Mouse (Mus musculus): ENCODE measurements at regions not wholly inside any gene's neighbourhood (a gene's known extent, or its start where the extent isn't known, plus 50 kb on each side); places are given as distances from the start of the nearest gene placed in this dataset.
"Not testable (repeated sequence)": the region's sequence is repeated elsewhere in the genome, so short reads cannot be mapped to it uniquely, and the experiment has no call there.

DNA sequence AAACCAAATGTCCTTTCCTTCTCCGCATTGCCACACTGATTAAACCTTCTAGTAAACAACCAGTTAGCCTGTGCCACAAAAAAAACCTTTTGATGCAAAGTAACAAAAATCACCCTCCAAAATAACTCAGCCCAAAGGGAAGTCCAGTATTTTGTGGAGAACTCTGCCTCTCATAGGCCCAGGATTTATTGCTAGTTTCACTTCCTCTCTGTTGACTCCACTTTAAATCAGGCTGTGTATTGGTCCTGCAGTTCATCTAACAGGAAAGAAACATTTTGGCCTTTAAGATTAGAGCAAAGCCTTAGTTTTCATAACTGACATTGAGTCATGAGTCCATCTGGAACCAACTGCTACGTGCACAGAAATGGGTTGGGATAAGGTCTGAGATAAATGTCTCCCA, 168.4 kb downstream of the Ube2e3 start:
- H3K27ac ChIP-seq, result no peak overlapping the region
- ATAC-seq, result no peak
- H3K9me3 ChIP-seq (replicated peaks), result no peaks in the 10 kb centered on the region
- no peaks in the 10 kb centered on the region for H3K36me3 ChIP-seq (ENCODE audit: poor library complexity, severe bottlenecking)
- H3K27me3 ChIP-seq, result no peaks in the 10 kb centered on the region
- H3K9ac ChIP-seq, result no peak overlapping the region
- H3K4me2 ChIP-seq, result no peak overlapping the region
- no peak overlapping the region for H3K4me3 ChIP-seq
- H3K4me1 ChIP-seq, result peaks cover 9% of the 10 kb centered on the region
- WGBS, result 87% methylated on average over 2 of the region's 2 CpGs

GRCm38 (mm10) chr2:79038624-79039023, 170.7 kb downstream of the Ube2e3 start:
- H3K4me2 ChIP-seq, result no peak overlapping the region
- H3K36me3 ChIP-seq (ENCODE audit: poor library complexity, severe bottlenecking), result no peaks in the 10 kb centered on the region
- no peaks in the 10 kb centered on the region for H3K27me3 ChIP-seq
- H3K9ac ChIP-seq, result no peak overlapping the region
- peaks cover 9% of the 10 kb centered on the region for H3K4me1 ChIP-seq
- no peaks in the 10 kb centered on the region for H3K9me3 ChIP-seq (replicated peaks)
- peak; percentile 30; the same call in 1 of the 2 replicates for ATAC-seq
- no peak overlapping the region for H3K4me3 ChIP-seq
- H3K27ac ChIP-seq, result no peak overlapping the region
- 21% methylated on average over 5 of the region's 5 CpGs for WGBS

- H3K36me3 ChIP-seq (ENCODE audit: poor library complexity, severe bottlenecking); H3K27me3 ChIP-seq; H3K4me3 ChIP-seq; H3K9ac ChIP-seq; H3K27ac ChIP-seq; H3K9me3 ChIP-seq (replicated peaks); H3K4me2 ChIP-seq; ATAC-seq: not testable (repeated sequence)
- peaks cover 11% of the 10 kb centered on the region for H3K4me1 ChIP-seq
- 90% methylated on average over 3 of the region's 3 CpGs for WGBS
Measured at GRCm38 (mm10) chr2:79044804-79045203, 176.9 kb downstream of the Ube2e3 start.

DNA sequence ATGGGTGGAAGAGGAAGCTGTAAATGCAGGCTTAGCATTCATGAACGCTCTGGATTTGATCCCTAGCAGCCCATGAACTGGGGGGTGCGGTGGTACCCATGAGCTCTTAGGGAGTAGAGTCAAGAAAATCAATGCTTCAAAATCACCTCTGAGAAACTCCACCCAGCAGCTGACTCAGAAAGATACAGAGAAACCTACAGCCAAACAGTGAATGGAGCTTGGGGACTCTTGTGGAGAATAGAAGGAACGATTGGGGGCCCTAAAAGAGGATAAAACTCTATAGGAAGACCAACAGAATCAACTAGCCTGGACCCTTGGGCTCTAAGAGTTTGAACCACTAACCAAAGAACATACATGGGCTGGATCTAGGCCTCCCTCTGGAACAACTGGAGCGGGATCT, 177.6 kb downstream of the Ube2e3 start:
- 70% methylated on average over 4 of the region's 4 CpGs for WGBS
- no peaks in the 10 kb centered on the region for H3K9me3 ChIP-seq (replicated peaks)
- no peak overlapping the region for H3K4me3 ChIP-seq
- no peaks in the 10 kb centered on the region for H3K36me3 ChIP-seq (ENCODE audit: poor library complexity, severe bottlenecking)
- H3K4me2 ChIP-seq, result no peak overlapping the region
- no peak for ATAC-seq
- H3K27me3 ChIP-seq, result no peaks in the 10 kb centered on the region
- H3K4me1 ChIP-seq, result peaks cover 11% of the 10 kb centered on the region
- H3K9ac ChIP-seq, result no peak overlapping the region
- H3K27ac ChIP-seq, result no peak overlapping the region

DNA sequence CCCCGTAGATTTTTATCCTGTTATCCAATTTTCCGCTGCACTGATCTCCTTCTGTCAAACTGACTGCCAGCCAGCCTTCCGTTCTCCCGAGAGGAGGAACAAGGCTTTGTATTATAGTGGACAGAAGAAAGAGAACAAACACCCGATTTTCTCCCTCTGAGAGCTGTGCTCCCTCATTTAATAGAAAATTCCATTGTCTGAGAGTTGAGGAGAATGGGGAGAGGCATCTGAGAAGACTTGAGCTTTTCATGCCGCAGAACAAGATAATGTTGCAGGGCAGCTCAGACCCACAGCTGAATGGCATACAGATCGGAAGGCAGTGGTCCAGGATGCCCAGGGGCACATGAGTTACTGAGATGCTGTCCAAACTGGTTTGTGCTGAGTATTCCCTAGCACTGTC, 180.1 kb downstream of the Ube2e3 start:
- peak overlapping the region; percentile 20 for H3K4me3 ChIP-seq
- WGBS, result 2% methylated on average over 7 of the region's 7 CpGs

DNA sequence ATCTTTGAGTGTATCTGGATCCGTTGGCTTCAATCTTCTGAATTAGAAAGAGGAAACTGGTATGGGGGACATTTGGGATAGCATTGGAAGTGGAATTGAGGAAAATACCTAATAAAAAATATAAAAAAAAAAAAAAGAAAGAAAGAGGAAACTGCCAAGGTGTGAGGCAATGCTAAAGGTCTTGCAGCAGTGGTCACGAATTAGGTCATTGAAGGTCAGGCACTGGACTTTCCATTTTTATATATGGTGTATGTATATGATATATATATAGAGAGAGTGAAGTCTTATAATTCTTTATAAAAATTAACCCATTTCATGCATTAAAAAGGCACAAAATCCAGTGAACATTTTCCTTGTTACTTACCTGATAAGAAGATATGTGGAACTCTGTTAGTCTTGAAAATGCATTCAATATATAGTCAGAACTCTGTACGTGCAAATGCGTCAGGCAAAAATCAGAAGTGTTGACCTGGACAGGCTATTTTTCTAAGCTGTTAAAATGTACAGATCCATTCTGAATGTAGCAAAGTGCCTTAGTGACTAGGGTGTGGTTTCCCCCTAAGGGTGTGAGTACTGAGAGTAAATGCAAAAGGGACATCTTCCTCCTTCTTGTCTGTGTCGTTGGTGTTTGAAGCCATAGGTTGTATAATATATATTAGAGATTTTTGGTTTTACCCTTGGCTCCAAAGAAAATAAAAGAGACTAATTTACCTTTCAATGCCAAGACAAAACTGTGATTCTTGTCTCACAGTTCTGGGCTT, 181.0 kb downstream of the Ube2e3 start:
- WGBS, result 85% methylated on average over 5 of the region's 5 CpGs
- Histone ChIP-seq H3K4me1 (peaks cover 11% of the 10 kb centered on the region), H3K27ac (no peak overlapping the region), H3K9ac (no peak overlapping the region), H3K4me3 (no peak overlapping the region), H3K4me2 (no peak overlapping the region), H3K36me3 (ENCODE audit: poor library complexity, severe bottlenecking) (no peaks in the 10 kb centered on the region), H3K27me3 (no peaks in the 10 kb centered on the region), H3K9me3 (replicated peaks) (no peaks in the 10 kb centered on the region)
- ATAC-seq, result no peak

More for the DNA sequence above, 180.1 kb downstream of the Ube2e3 start:
- H3K4me2 ChIP-seq, result peak overlapping the region; percentile 54
- H3K36me3 ChIP-seq (ENCODE audit: poor library complexity, severe bottlenecking), result no peaks in the 10 kb centered on the region
- peak overlapping the region; percentile 30; the same call in 1 of the 2 replicates for H3K9ac ChIP-seq
- H3K27me3 ChIP-seq, result no peaks in the 10 kb centered on the region
- peak overlapping the region; percentile 63 for H3K27ac ChIP-seq
- peak; percentile 89 for ATAC-seq
- no peaks in the 10 kb centered on the region for H3K9me3 ChIP-seq (replicated peaks)
- peaks cover 11% of the 10 kb centered on the region for H3K4me1 ChIP-seq

- Histone ChIP-seq H3K4me1 (peaks cover 11% of the 10 kb centered on the region), H3K27me3 (no peaks in the 10 kb centered on the region), H3K4me2 (no peak overlapping the region), H3K4me3 (no peak overlapping the region), H3K9ac (no peak overlapping the region), H3K36me3 (ENCODE audit: poor library complexity, severe bottlenecking) (no peaks in the 10 kb centered on the region), H3K9me3 (replicated peaks) (no peaks in the 10 kb centered on the region), H3K27ac (no peak overlapping the region)
- WGBS, result 94% methylated on average over 1 of the region's 1 CpGs
- no peak for ATAC-seq
Measured at GRCm38 (mm10) chr2:79050495-79051046, 182.6 kb downstream of the Ube2e3 start.

DNA sequence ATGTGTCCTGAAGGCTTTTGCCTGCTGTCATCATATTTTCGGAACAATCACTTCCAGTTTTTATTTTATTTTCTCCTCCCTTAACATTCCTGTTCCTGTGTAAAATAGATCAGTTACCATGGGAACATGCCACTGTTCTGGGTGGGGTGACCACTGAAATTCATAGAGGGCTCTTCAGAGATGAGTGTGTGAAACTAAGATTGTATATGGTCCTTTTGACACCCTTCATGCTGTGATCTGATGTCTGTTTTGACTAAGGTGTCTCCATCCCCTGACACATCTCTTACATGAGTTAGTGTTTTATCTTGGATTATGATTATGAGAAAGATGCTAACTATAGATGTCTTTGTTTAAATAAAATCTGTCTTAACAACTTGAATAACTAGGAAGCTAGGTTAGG, 184.3 kb downstream of the Ube2e3 start:
- no peak overlapping the region for H3K4me3 ChIP-seq
- no peaks in the 10 kb centered on the region for H3K27me3 ChIP-seq
- ATAC-seq, result no peak
- no peaks in the 10 kb centered on the region for H3K36me3 ChIP-seq (ENCODE audit: poor library complexity, severe bottlenecking)
- no peak overlapping the region for H3K9ac ChIP-seq
- peaks cover 11% of the 10 kb centered on the region for H3K4me1 ChIP-seq
- H3K27ac ChIP-seq, result no peak overlapping the region
- H3K9me3 ChIP-seq (replicated peaks), result no peaks in the 10 kb centered on the region
- H3K4me2 ChIP-seq, result no peak overlapping the region
- WGBS, result 86% methylated on average over 1 of the region's 1 CpGs

DNA sequence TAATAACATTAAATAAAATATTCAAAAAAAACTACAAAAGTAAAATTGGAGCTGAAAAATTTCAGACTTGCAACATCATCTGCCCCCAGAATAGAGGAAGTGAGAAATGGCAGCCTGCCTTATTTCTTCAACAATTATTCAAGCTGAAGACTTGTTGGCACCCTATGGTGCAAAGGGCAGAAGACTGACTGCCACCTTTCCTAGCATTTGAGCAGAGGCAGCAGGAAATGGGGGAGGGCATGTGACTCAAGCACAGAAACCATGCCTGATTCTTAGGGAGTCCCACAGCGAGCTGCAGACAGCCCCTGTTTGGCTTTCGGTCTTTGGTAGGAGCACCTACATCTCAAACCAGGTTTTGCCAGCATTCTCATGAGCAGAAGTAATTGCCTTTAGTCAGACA, 188.2 kb downstream of the Ube2e3 start:
- Histone ChIP-seq H3K4me2 (no peak overlapping the region), H3K9me3 (replicated peaks) (no peaks in the 10 kb centered on the region), H3K4me1 (peaks cover 8% of the 10 kb centered on the region; the same call in 1 of the 2 replicates), H3K36me3 (ENCODE audit: poor library complexity, severe bottlenecking) (no peaks in the 10 kb centered on the region), H3K27me3 (no peaks in the 10 kb centered on the region), H3K9ac (no peak overlapping the region), H3K27ac (no peak overlapping the region), H3K4me3 (no peak overlapping the region)
- WGBS, result 74% methylated on average over 2 of the region's 2 CpGs
- no peak for ATAC-seq

- peak; percentile 58 for ATAC-seq
- Histone ChIP-seq H3K4me3 (no peak overlapping the region), H3K9ac (no peak overlapping the region), H3K27ac (no peak overlapping the region), H3K27me3 (no peaks in the 10 kb centered on the region), H3K4me1 (peaks cover 8% of the 10 kb centered on the region; the same call in 1 of the 2 replicates), H3K4me2 (0 out of 2 replicates have a peak overlapping the region, but pooled peaks have one; percentile 5), H3K9me3 (replicated peaks) (no peaks in the 10 kb centered on the region), H3K36me3 (ENCODE audit: poor library complexity, severe bottlenecking) (no peaks in the 10 kb centered on the region)
- 63% methylated on average over 7 of the region's 7 CpGs for WGBS
Measured at GRCm38 (mm10) chr2:79059115-79059943, 191.4 kb downstream of the Ube2e3 start.

- Histone ChIP-seq H3K9me3 (replicated peaks) (no peaks in the 10 kb centered on the region), H3K36me3 (ENCODE audit: poor library complexity, severe bottlenecking) (no peaks in the 10 kb centered on the region), H3K4me2 (no peak overlapping the region), H3K27ac (no peak overlapping the region), H3K9ac (no peak overlapping the region), H3K27me3 (no peaks in the 10 kb centered on the region), H3K4me3 (no peak overlapping the region), H3K4me1 (peaks cover 8% of the 10 kb centered on the region; the same call in 1 of the 2 replicates)
- ATAC-seq, result 0 out of 2 replicates have a peak, but pooled peaks have one; percentile 17
- WGBS, result 84% methylated on average over 4 of the region's 4 CpGs
Measured at GRCm38 (mm10) chr2:79059944-79060238, 192.0 kb downstream of the Ube2e3 start.

- H3K27ac ChIP-seq, result no peak overlapping the region
- H3K9ac ChIP-seq, result no peak overlapping the region
- ATAC-seq, result no peak
- H3K4me2 ChIP-seq, result no peak overlapping the region
- no peaks in the 10 kb centered on the region for H3K27me3 ChIP-seq
- WGBS, result 81% methylated on average over 7 of the region's 7 CpGs
- no peak overlapping the region for H3K4me3 ChIP-seq
- H3K4me1 ChIP-seq, result peaks cover 8% of the 10 kb centered on the region; the same call in 1 of the 2 replicates
- no peaks in the 10 kb centered on the region for H3K9me3 ChIP-seq (replicated peaks)
- H3K36me3 ChIP-seq (ENCODE audit: poor library complexity, severe bottlenecking), result no peaks in the 10 kb centered on the region
Measured at GRCm38 (mm10) chr2:79060320-79060719, 192.4 kb downstream of the Ube2e3 start.
